9 mouse cellular contexts compared by ENCODE assay signal in genomic region chr10:80557346-80557965, GRCm38 (mm10). TPM values are rescaled to one million over a fixed set of nuclear protein-coding genes. Genes with fewer than 3 reads are reported as not detected.
A peak's percentile ranks its signal among the peaks of the same experiment; 100 is the strongest.
DNase-seq lines count a peak whose midpoint lies in the region; ATAC-seq lines count a peak whose summit lies in the region.
"Had no signal": no experiment of that assay in that cellular context is flagged by ENCODE, and none has a peak within 500 bp of the region (broad histone marks: within the 10 kb centered on the region; RNA-seq: fewer than 3 reads in every experiment).

No protein-coding gene starts in this region.

- DNase-seq in layer of hippocampus, adult 11-12 months (ENCODE audit: low spot score), result peak; percentile 79
- DNase-seq in layer of hippocampus, adult 9-11 months, result no peak
- peak; percentile 94 for DNase-seq in adrenal gland, postnatal 14 days
- peak; percentile 55 for DNase-seq in embryonic facial prominence, embryonic 14.5 days (ENCODE audit: low spot score)
- peak; percentile 49 to 67 for DNase-seq in natural killer cell, adult 2 months (ENCODE audit: low spot score in 2 of 2)
- peak; percentile 67 for DNase-seq in thymus, postnatal 0 days (ENCODE audit: low spot score)

- H3K27me3 ChIP-seq in embryonic facial prominence, embryonic 14.5 days (replicated peaks; ENCODE audit: control insufficient read depth, insufficient read depth, low read length), result no peaks in the 10 kb centered on the region
- no peaks in the 10 kb centered on the region for H3K27me3 ChIP-seq in hindbrain, embryonic 12.5 days
- H3K27me3 ChIP-seq in limb, embryonic 12.5 days, result no peaks in the 10 kb centered on the region
- H3K27me3 ChIP-seq: embryonic facial prominence, embryonic 12.5 days had no signal

- no peaks in the 10 kb centered on the region for H3K36me3 ChIP-seq in embryonic facial prominence, embryonic 14.5 days (ENCODE audit: control insufficient read depth, insufficient read depth, low read length)
- H3K36me3 ChIP-seq in hindbrain, embryonic 12.5 days, result no peaks in the 10 kb centered on the region
- H3K36me3 ChIP-seq in limb, embryonic 12.5 days, result no peaks in the 10 kb centered on the region
- H3K36me3 ChIP-seq: embryonic facial prominence, embryonic 12.5 days had no signal

- WGBS in embryonic facial prominence, embryonic 14.5 days, result 40% methylated on average over 5 of the region's 5 CpGs
- 38% methylated on average over 5 of the region's 5 CpGs for WGBS in hindbrain, embryonic 12.5 days
- 39% methylated on average over 5 of the region's 5 CpGs for WGBS in limb, embryonic 12.5 days

- H3K9me3 ChIP-seq in embryonic facial prominence, embryonic 14.5 days (ENCODE audit: control insufficient read depth, low read length), result no peaks in the 10 kb centered on the region
- H3K9me3 ChIP-seq in hindbrain, embryonic 12.5 days (replicated peaks), result no peaks in the 10 kb centered on the region
- H3K9me3 ChIP-seq in limb, embryonic 12.5 days, result no peaks in the 10 kb centered on the region
- H3K9me3 ChIP-seq: embryonic facial prominence, embryonic 12.5 days had no signal

- H3K9ac ChIP-seq in embryonic facial prominence, embryonic 14.5 days (ENCODE audit: low read depth, low read length), result no peak overlapping the region
- peak overlapping the region; percentile 23 for H3K9ac ChIP-seq in hindbrain, embryonic 12.5 days
- H3K9ac ChIP-seq in limb, embryonic 12.5 days (replicated peaks), result 0 out of 2 replicates have a peak overlapping the region, but pooled peaks have one; percentile 34

- no peak overlapping the region for H3K4me3 ChIP-seq in embryonic facial prominence, embryonic 14.5 days (ENCODE audit: low read depth, low read length)
- H3K4me3 ChIP-seq in hindbrain, embryonic 12.5 days, result no peak overlapping the region
- H3K4me3 ChIP-seq in limb, embryonic 12.5 days (replicated peaks), result no peak overlapping the region
- H3K4me3 ChIP-seq: embryonic facial prominence, embryonic 12.5 days had no signal

- no peak for ATAC-seq in embryonic facial prominence, embryonic 14.5 days (ENCODE audit: low read depth)
- no peak for ATAC-seq in hindbrain, embryonic 12.5 days (ENCODE audit: low FRiP score)
- no peak for ATAC-seq in limb, embryonic 12.5 days (ENCODE audit: insufficient number of reproducible peaks, insufficient read depth, low FRiP score, low TSS enrichment, low read depth)

- H3K27ac ChIP-seq in embryonic facial prominence, embryonic 14.5 days (replicated peaks; ENCODE audit: low read depth, low read length), result no peak overlapping the region
- no peak overlapping the region for H3K27ac ChIP-seq in hindbrain, embryonic 12.5 days
- no peak overlapping the region for H3K27ac ChIP-seq in limb, embryonic 12.5 days
- H3K27ac ChIP-seq: embryonic facial prominence, embryonic 12.5 days had no signal

- no peak overlapping the region for H3K4me2 ChIP-seq in embryonic facial prominence, embryonic 14.5 days (ENCODE audit: low read depth, low read length)
- H3K4me2 ChIP-seq in hindbrain, embryonic 12.5 days (replicated peaks), result peak overlapping the region; percentile 15; the same call in 1 of the 2 replicates
- no peak overlapping the region for H3K4me2 ChIP-seq in limb, embryonic 12.5 days
- H3K4me2 ChIP-seq: embryonic facial prominence, embryonic 12.5 days had no signal

- H3K4me1 ChIP-seq in embryonic facial prominence, embryonic 14.5 days (ENCODE audit: control insufficient read depth, insufficient read depth, low read length), result peaks cover 9% of the 10 kb centered on the region
- H3K4me1 ChIP-seq in hindbrain, embryonic 12.5 days, result peaks cover 34% of the 10 kb centered on the region
- peaks cover 26% of the 10 kb centered on the region for H3K4me1 ChIP-seq in limb, embryonic 12.5 days (replicated peaks)

RNA-seq across cellular contexts. Expression of gene Rexo1, which starts 3.9 kb away (rescaled TPM):
- 40.9 and 46.4 TPM in 2 replicates for total RNA-seq in adrenal gland, postnatal 14 days (2021)
- 22.6 and 26.2 TPM in 2 replicates for polyA plus RNA-seq in embryonic facial prominence, embryonic 14.5 days (2014; fragmentation: Nextera tagmentation; extraction: Ambion mirVana)
- 33.1 and 33.8 TPM in 2 replicates for polyA plus RNA-seq in hindbrain, embryonic 12.5 days (2016; fragmentation: Nextera tagmentation; extraction: Ambion mirVana)
- polyA plus RNA-seq in limb, embryonic 12.5 days (2016; fragmentation: Nextera tagmentation; extraction: Ambion mirVana), result 33.4 and 34.1 TPM in 2 replicates
- 24.1 and 25.5 TPM in 2 replicates for polyA plus RNA-seq in thymus, postnatal 0 days (2015; fragmentation: Nextera tagmentation; extraction: Ambion mirVana)

RNA-seq across cellular contexts. Expression of gene Atp8b3, which starts 18.5 kb away (rescaled TPM):
- 0.19 TPM in 2 replicates for total RNA-seq in adrenal gland, postnatal 14 days (2021)
- 0.13 and 0.24 TPM in 2 replicates for polyA plus RNA-seq in embryonic facial prominence, embryonic 14.5 days (2014; fragmentation: Nextera tagmentation; extraction: Ambion mirVana)
- polyA plus RNA-seq in hindbrain, embryonic 12.5 days (2016; fragmentation: Nextera tagmentation; extraction: Ambion mirVana), result 0.93 and 1.1 TPM in 2 replicates
- polyA plus RNA-seq in limb, embryonic 12.5 days (2016; fragmentation: Nextera tagmentation; extraction: Ambion mirVana), result 0.29 and 0.50 TPM in 2 replicates
- polyA plus RNA-seq in thymus, postnatal 0 days (2015; fragmentation: Nextera tagmentation; extraction: Ambion mirVana), result not detected in 2 replicates

RNA-seq across cellular contexts. Expression of gene Klf16, which starts 19.7 kb away (rescaled TPM):
- total RNA-seq in adrenal gland, postnatal 14 days (2021), result 10.1 and 11.6 TPM in 2 replicates
- polyA plus RNA-seq in embryonic facial prominence, embryonic 14.5 days (2014; fragmentation: Nextera tagmentation; extraction: Ambion mirVana), result 9.7 and 9.9 TPM in 2 replicates
- 7.1 and 8.1 TPM in 2 replicates for polyA plus RNA-seq in hindbrain, embryonic 12.5 days (2016; fragmentation: Nextera tagmentation; extraction: Ambion mirVana)
- 12.1 and 12.4 TPM in 2 replicates for polyA plus RNA-seq in limb, embryonic 12.5 days (2016; fragmentation: Nextera tagmentation; extraction: Ambion mirVana)
- 7.7 and 9.5 TPM in 2 replicates for polyA plus RNA-seq in thymus, postnatal 0 days (2015; fragmentation: Nextera tagmentation; extraction: Ambion mirVana)

RNA-seq across cellular contexts. Expression of gene Abhd17a, which starts 32.7 kb away (rescaled TPM):
- total RNA-seq in adrenal gland, postnatal 14 days (2021), result 97.7 and 98.7 TPM in 2 replicates
- 115 and 124 TPM in 2 replicates for polyA plus RNA-seq in embryonic facial prominence, embryonic 14.5 days (2014; fragmentation: Nextera tagmentation; extraction: Ambion mirVana)
- polyA plus RNA-seq in hindbrain, embryonic 12.5 days (2016; fragmentation: Nextera tagmentation; extraction: Ambion mirVana), result 112 and 118 TPM in 2 replicates
- 108 and 110 TPM in 2 replicates for polyA plus RNA-seq in limb, embryonic 12.5 days (2016; fragmentation: Nextera tagmentation; extraction: Ambion mirVana)
- 103 and 118 TPM in 2 replicates for polyA plus RNA-seq in thymus, postnatal 0 days (2015; fragmentation: Nextera tagmentation; extraction: Ambion mirVana)

RNA-seq across cellular contexts. Expression of gene Scamp4, which starts 45.2 kb away (rescaled TPM):
- total RNA-seq in adrenal gland, postnatal 14 days (2021), result 44.2 and 50.5 TPM in 2 replicates
- polyA plus RNA-seq in embryonic facial prominence, embryonic 14.5 days (2014; fragmentation: Nextera tagmentation; extraction: Ambion mirVana), result 84.6 and 96.3 TPM in 2 replicates
- polyA plus RNA-seq in hindbrain, embryonic 12.5 days (2016; fragmentation: Nextera tagmentation; extraction: Ambion mirVana), result 60.3 and 69.4 TPM in 2 replicates
- 62.1 and 66.0 TPM in 2 replicates for polyA plus RNA-seq in limb, embryonic 12.5 days (2016; fragmentation: Nextera tagmentation; extraction: Ambion mirVana)
- polyA plus RNA-seq in thymus, postnatal 0 days (2015; fragmentation: Nextera tagmentation; extraction: Ambion mirVana), result 50.4 and 52.9 TPM in 2 replicates
